Mouse (Mus musculus) WW6 (cell line): Measurements from ENCODE around the gene Snx33.

Experiments
- DNase-seq: peaks from one replicate; pipeline ENCODE4 v3.0.0-alpha.2; 2013; ENCODE audit warnings: low read depth, low spot score

Snx33 gene

DNA sequence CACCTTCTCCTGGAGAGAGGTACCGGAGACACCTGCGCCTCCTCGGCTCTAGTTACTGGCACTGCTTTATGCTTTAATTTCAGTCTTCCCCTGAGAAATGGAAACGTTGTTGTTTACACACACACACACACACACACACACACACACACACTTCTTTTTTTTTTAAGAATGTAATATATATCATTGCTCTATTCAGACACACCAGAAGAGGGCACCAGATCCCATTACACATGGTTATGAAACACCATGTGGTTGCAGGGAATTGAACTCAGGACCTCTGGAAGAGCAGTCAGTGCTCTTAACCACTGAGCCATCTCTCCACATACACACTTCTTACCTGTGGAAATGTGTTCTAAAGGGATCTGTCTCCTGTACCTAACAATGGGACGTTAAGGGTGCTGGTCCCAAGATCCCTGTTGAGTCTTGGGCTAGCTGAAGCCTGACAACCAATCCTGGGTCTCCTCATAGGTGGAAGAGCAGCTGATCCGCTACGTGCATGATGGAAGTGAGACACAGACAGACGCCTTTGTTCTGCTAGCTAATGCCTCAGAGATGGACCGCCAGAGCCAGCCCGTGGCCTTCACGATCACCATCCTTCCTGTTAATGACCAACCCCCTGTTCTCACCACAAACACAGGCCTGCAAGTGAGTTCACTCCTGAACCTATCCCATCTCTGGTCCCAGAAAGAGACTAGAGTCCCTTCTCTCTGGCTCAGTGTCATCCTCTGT, 37.5 kb downstream of the Snx33 start:
- no peak for DNase-seq

DNA sequence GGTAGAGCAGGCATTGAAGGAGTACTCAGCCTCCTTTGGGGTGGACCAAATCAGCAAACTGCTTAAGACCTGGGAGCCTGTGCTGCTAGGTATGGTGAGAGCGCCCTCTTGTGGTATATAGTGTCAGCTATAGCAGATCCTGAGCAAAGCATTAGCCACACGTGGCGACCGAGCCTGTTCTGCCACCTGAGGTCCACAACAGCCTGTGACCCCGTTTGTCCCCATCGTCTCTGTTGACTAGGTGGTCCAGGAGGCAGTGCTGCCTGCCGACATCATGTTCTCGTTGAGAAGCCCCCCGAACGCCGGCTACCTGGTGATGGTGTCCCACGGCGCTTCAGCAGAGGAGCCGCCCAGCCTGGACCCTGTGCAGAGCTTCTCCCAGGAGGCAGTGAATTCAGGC, 38.4 kb downstream of the Snx33 start:
- DNase-seq, result peak; percentile 77

DNA sequence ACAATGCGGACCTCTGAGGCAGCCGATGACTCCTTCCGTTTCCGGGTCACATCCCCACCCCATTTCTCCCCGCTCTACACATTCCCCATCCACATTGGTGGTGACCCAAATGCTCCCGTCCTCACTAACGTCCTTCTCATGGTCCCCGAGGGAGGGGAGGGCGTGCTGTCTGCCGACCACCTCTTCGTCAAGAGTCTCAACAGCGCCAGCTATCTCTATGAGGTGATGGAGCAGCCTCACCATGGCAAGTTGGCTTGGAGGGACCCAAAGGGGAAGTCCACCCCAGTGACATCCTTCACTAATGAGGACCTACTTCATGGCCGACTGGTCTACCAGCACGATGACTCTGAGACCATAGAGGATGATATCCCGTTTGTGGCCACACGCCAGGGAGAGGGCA, 40.6 kb downstream of the Snx33 start:
- DNase-seq, result no peak

DNA sequence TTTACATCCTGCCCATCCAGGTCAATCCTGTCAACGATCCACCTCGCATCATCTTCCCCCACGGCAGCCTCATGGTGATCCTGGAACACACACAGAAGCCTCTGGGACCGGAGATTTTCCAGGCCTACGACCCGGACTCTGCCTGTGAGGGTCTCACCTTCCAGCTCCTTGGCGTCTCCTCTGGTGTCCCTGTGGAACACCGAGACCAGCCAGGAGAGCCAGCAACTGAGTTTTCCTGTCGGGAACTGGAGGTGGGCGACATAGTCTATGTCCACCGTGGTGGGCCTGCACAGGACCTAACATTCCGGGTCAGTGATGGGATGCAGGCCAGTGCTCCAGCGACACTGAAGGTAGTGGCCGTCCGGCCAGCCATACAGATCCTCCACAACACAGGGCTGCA, 41.6 kb downstream of the Snx33 start:
- DNase-seq, result no peak

DNA sequence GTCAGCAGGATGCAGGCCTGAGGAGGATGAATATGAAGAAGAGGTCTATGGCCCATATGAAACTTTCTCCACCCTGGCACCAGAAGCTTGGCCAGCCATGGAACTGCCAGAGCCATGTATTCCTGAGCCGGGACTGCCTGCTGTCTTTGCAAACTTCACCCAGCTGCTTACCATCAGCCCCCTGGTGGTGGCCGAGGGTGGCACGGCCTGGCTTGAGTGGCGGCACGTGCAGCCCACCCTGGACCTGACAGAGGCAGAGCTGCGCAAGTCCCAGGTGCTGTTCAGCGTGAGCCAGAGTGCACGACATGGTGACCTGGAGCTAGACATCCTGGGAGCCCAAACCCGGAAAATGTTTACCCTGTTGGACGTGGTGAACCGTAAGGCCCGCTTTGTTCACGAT, 42.1 kb downstream of the Snx33 start:
- DNase-seq, result peak; percentile 53

DNA sequence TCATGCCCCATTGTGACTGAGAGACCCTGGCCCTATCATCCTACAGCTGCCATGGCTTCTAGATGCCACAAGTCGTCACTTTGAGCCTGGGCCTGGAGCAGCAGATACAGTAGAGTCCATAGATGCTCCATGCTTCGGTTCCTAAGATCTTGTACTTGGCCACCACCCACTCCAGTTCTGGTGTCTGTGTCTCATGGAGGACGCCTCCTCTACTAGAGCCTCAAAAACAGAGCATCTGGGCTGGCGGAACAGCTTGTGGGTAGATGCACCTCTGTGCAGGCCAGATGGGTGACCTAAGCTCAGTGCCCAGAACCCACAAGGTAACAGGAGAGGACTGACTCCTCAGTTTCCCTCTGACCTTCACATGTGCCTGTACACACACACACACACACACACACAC, 43.8 kb downstream of the Snx33 start:
- DNase-seq, result no peak

DNA sequence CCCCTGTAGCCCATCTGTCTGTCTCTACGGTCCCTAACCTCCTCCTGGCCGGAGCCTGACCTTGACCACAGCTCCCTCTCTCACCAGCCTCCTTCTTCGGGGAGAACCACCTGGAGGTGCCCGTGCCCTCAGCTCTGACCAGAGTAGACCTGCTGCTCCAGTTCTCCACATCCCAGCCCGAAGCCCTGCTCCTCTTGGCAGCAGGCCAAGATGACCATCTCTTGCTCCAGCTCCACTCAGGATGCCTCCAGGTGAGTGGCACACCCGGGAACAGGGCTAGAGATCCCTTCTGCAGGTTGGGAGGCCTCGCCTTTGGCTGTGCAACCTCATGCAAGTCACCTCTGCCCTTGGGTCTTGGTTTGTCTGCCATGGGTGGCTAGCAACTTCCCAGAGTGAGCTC, 44.7 kb downstream of the Snx33 start:
- DNase-seq, result no peak

DNA sequence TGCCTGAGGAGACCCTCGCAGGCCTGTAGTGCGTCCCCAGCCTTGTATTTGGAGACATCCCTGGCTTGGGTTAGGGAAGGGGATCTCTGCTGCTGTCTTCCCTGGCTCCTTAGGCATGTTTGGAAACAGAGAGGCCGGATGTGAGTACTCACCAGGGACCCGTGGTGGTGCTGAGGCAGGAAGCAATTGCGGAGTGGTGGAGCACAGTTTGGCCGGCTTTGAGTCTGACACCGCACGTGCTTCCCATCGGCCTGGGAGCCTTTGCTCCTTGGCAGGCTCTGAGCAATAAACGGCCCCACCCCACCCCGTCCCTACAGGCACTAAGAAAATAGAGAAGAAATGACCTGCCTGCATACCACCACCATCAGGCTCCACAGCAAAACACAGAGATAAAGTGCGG, 45.4 kb downstream of the Snx33 start:
- DNase-seq, result no peak

DNA sequence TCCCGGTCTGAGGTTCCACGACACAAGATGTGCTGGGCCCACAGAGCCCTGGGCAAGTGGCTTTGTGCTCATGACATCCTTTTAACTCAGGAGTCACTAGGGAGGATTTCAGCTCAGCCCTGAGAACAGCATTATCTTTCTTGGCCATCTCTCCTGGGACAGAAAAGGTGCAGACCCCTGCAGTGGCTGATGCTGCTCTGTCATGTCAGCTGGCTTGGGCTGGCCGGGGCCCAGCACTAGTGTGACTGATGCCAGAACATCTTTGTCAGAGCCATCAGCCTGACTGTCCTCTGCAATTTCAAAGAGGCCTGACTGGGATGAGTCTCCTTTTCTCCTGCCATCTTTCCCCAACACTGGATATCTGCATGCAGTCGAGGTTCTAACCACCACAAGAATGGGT, 45.9 kb downstream of the Snx33 start:
- DNase-seq, result no peak

DNA sequence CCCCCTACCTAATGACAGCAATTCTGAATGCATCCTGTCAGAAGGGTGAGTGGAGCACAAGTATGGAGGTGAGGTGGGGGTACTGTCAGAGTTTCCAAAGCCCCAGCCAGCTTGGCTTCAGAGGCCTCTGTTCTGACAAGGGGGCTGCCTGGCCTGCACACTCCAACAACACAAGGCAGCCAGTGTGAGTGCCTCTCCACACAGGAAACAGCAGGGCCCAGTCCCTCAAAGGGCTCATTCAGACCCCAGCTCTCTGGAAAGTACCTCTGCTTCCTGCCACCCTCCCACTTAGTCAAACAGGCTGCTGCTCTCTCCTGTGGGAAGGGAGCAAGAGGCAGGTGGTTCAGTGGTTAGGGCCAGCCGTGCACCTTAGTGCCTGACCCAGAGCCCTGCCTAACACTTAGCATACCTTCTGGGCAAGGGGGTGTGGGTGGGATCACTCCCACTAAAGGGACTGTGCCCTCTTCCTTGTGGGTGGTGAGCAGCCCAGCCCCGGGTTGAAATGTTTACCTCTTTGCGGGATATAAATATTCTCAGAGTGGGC, 46.6 kb downstream of the Snx33 start:
- DNase-seq, result no peak

DNA sequence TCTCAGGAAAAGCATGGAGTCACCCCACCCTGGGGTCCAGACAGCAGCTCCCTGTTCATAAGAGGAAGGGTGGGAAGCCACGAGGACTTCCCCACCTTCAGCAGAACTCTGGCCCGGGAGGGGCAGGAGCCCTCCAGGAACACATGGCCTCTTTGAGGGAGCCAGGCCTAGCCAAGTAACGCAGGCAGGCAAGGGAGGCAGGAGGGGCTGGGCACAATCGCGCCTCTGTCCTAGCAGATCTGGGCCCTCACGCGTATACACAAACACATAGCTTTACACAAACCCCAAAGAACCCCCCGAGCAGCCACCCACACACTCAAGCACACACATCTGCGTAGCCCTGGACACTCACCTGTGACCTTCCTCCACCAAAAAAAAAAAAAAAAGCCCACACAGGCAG, 47.4 kb downstream of the Snx33 start:
- no peak for DNase-seq

DNA sequence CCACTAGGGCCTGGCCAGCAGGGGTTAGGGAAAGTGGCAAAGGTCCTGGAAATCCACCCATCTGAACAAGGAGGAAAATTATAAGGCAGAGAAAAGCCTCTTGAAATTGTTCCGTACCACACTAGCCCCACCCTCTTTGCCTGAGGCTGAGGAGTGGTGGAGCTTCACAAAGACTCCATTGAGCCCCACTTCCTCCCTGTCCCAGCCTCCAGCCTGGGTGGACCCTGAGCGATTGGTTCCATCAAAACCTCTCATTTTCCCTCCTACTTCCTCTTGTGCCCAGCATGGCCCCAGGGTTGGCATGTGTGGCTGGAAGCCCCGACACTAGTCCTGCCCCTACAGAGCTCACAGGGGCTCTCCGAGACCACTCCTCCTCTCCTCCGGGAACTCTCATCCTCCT, 50.9 kb downstream of the Snx33 start:
- no peak for DNase-seq

DNA sequence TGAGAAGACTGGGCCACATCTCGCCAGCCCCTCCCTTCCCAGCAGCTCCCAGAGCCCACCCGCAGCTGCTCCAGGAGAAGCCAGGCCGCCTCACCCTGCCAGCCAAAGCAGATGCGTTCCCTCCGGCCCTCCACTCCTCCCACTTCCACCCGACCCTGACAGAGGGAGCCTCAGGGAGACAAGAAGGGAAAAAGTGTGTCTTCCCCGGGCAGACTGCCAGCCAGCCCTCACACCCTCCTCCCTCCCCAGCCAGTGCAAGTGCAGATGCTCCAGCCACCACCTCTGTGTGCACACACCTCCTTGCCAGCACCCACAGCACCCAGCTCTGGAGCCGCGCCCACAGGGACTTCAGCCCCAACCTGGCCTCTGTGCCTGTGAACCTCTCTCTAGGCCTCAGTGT, 51.4 kb downstream of the Snx33 start:
- DNase-seq, result no peak

DNA sequence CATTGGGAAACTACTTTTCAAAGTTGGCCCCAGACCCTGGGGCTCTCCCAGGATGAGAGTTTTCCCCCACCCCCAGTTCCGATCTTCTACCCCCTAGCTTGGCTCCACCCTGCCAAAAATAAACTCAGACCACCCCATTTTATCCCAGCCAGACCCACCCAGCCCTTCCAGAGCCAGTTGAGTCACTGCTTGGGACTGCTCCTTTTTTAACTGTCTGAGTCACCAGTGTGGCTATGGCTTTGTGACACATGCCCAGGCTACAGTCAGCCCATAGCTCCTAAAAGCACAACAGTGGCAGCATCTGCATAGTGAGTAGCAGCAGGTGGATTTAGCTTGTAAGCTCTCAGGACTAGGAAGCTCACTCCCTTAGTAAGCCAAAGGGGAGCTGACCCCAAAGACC, 55.1 kb downstream of the Snx33 start:
- DNase-seq, result no peak

DNA sequence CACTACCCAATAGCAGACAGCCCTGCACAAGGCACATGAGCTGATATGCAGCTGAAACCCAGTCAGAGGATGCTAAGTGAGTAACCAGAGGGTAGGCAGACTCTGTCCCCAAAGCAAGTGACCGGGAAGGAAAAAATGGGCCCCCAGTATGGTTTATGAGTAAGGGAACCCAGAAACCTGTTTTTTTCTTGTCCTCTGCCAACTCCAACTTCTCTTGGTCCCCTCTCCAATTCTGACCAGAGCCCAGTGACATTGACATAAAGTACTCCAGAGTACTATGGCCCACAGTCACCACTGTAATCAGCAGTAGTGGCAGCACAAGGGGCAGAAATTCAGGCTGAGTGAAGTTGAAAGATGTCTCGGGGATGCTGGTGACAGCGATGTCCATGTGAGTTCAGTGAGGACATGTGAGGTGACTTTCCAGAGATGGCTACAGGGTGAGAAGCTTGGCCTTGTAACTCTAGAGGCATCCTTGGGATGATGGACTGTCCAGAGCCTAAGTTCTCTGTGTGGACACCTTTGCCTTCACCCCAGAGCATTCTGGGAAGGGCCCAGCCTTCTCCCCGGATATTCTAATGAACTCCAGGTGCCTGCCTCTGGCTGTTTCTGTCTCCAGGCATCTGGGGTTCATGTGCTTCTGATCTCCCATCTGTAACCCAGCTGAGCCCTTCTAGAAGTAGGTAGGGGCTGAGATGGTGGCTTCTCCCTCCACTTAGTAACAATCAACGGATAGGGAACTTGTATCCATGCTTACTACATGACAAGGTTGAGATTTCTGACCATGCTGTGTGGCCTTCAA, 55.9 kb downstream of the Snx33 start:
- no peak for DNase-seq

DNA sequence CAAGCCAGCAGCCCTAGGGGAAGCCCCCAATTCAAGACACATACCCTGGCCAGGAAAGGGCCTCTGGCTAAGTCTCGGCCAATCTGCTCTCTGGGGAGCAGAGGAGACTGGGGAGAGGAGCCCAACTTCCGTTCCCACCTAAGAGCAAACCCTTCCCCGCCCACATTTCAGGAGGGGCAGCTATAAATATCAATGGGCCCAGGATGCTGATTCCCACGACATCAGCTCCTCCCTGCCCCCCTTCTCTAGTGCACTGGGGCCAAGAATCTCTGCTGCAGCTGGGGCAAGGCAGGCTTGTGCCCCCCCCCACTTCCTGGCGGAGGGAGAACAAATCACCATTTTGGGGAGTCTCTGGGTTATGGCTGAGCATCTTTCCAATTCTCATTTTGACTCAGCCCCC, 57.0 kb downstream of the Snx33 start:
- no peak for DNase-seq

DNA sequence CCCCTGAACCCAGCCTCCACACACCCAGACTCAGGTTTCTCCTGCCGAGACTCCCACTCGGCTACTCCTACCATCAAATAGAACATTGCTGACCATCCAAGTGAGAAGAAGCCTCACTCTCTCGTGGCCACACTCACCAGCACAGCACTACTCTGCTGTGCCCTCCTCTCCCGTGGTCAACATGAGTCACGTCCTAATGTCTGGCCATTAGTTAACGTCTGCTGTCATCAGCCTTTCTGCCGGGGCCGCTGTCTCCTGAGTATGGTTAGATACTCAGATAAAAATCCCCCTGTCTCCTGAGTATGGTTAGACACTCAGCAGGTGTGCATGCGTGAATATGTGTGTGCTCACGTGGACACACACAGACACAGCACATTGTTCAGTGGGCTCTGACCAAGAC, 57.4 kb downstream of the Snx33 start:
- no peak for DNase-seq

DNA sequence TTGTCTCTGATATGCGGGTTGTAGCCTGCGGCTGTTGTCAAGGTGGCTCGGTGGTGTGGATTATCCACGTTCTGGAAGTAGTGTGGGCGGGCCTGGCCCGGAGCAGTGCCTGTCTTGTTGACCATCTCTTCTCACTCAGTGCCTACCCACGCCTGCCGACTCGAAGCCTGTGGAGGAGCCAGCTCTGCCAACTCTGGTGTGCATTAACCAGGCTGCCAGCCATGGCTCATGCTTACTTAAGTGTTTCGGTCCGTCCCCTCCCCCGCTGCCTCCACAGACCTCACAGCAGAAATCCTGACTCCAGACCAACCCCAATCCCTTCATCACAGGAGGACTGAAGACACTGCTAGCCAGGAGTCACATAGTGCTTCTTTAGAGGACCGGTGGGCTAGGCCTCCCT, 58.6 kb downstream of the Snx33 start:
- DNase-seq, result no peak

DNA sequence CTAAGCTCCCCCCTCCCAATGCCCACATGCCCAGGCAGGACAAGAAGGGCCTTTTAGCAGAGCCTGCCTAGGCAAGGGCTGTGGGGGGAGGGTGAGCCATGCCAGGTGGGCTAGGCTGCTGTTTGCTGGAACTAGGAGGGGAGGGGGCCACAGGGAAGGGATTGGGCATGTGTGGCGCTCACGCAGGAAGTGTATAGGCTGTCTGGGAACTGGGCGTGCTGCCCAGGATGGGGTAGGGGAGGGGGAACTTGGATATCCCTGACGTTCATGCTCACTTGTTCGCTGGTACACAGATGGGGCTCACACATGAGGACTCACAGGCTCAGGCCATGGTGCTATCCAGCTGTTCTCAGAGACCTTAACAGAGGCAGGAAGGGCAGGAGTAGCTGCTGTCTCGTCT, 59.9 kb downstream of the Snx33 start:
- no peak for DNase-seq
